Mouse (Mus musculus) testis, adult 2 months (tissue): ENCODE data around the gene Kpna1.
"Not testable (repeated sequence)": the region's sequence is repeated elsewhere in the genome, so short reads cannot be mapped to it uniquely, and the experiment has no call there.

Source experiments
- CTCF ChIP-seq: fragments of 200-500 bp; IDR thresholded peaks from 2 replicates; pipeline ENCODE4 v1.5.1; 2012; ENCODE audit warnings: low read depth, mild to moderate bottlenecking, inconsistent platforms, low read length, moderate library complexity; ENCODE audit not compliant: control insufficient read depth, insufficient read depth, insufficient replicate concordance
- POLR2A ChIP-seq: fragments of 200-500 bp; IDR thresholded peaks from 2 replicates; pipeline ENCODE4 v1.6.1; 2012; ENCODE audit warnings: low read depth, mild to moderate bottlenecking, inconsistent platforms, low read length, moderate library complexity; ENCODE audit not compliant: control insufficient read depth

DNA sequence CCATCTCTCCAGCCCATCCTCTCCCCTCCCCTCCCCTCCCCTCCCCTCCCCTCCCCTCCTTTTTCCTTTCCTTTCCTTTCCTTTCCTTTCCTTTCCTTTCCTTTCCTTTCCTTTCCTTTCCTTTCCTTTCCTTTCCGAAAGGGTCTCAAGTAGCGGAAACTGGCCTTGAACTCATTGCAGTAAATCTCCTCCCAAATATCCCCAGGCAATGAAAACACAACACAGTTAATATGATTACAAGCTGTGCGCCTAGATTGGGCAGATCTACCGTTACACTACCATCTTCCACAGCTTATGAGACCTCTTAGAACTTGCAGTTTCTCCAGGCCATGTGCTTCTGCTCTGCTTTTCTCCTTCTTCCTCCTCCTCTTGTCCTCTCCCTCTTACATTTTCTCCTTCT is 12.6 kb upstream of the Kpna1 start:
- TF ChIP-seq CTCF, POLR2A: not testable (repeated sequence)
